ENCODE assay signal across 14 mouse cellular contexts in the genomic region with DNA sequence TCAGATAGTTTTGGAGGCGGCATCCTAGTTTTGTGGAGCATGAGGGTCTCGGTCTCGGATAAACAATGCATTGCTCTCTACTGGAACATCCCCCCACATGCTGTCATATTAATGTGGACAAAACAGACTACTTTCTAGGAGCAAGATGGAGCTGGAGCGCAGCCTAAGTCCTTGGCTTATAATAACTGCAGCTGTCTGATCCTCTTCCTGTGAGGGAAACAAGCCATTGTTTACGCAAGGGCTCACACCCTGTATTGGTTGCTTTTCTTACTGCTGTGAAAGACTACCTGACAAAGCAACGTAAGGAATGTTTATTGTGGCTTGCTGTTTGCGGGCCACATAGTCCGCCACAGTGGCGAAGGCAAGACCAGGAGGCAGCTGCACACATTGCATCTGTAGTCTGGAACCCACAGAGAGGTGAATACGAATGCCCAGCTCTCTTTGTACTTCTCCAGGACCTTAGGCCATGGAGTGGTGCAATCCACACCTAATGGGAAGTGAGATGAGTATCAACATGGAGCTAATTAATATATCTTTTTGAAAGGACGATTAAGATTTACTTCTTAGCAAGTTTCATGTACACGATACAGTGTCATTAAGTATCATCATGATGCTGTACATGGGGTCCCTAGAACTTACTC. TPM values are rescaled to one million over a fixed set of nuclear protein-coding genes. Genes with fewer than 3 reads are reported as not detected.
DNase-seq lines count a peak whose midpoint lies in the region; ATAC-seq and TF ChIP-seq lines count a peak whose summit lies in the region.
"Had no signal": no experiment of that assay in that cellular context is flagged by ENCODE, and none has a peak within 500 bp of the region (broad histone marks: within the 10 kb centered on the region; RNA-seq: fewer than 3 reads in every experiment).

No protein-coding gene starts in this region.

- no peak for TF ChIP-seq CTCF in kidney, postnatal 0 days (IDR thresholded peaks at IDR 0.05; ENCODE audit: low read depth)

- no peaks in the 10 kb centered on the region for H3K36me3 ChIP-seq in forebrain, embryonic 11.5 days (ENCODE audit: control insufficient read depth, insufficient read depth, low read length)
- no peaks in the 10 kb centered on the region for H3K36me3 ChIP-seq in forebrain, embryonic 12.5 days (replicated peaks)
- H3K36me3 ChIP-seq in kidney, postnatal 0 days (ENCODE audit: insufficient read depth, low read length): no peaks in the 10 kb centered on the region
- H3K36me3 ChIP-seq: hindbrain, embryonic 10.5 days; midbrain, embryonic 13.5 days had no signal

- ATAC-seq in forebrain, embryonic 11.5 days (replicated peaks; ENCODE audit: low FRiP score): no peak; the same call in 1 of the 2 replicates
- no peak for ATAC-seq in forebrain, embryonic 12.5 days (ENCODE audit: low FRiP score)
- ATAC-seq in kidney, postnatal 0 days (replicated peaks; ENCODE audit: low FRiP score, low read depth): no peak
- ATAC-seq: midbrain, embryonic 13.5 days had no signal

- no peak overlapping the region for H3K4me3 ChIP-seq in forebrain, embryonic 11.5 days (ENCODE audit: low read depth, low read length)
- no peak overlapping the region for H3K4me3 ChIP-seq in forebrain, embryonic 12.5 days (replicated peaks)
- no peak overlapping the region for H3K4me3 ChIP-seq in kidney, postnatal 0 days (replicated peaks; ENCODE audit: low read depth, low read length)
- H3K4me3 ChIP-seq: erythroblast, embryonic 14.5 days; hindbrain, embryonic 10.5 days; midbrain, embryonic 13.5 days had no signal

- H3K9me3 ChIP-seq in forebrain, embryonic 11.5 days (ENCODE audit: control insufficient read depth, low read length): no peaks in the 10 kb centered on the region
- H3K9me3 ChIP-seq in forebrain, embryonic 12.5 days: no peaks in the 10 kb centered on the region
- H3K9me3 ChIP-seq in kidney, postnatal 0 days (replicated peaks; ENCODE audit: low read length): no peaks in the 10 kb centered on the region
- H3K9me3 ChIP-seq: hindbrain, embryonic 10.5 days; midbrain, embryonic 13.5 days had no signal

- no peak overlapping the region for H3K9ac ChIP-seq in forebrain, embryonic 11.5 days (ENCODE audit: low read length)
- no peak overlapping the region for H3K9ac ChIP-seq in forebrain, embryonic 12.5 days
- no peak overlapping the region for H3K9ac ChIP-seq in kidney, postnatal 0 days (ENCODE audit: low read depth, low read length)
- H3K9ac ChIP-seq: midbrain, embryonic 13.5 days had no signal

- H3K27me3 ChIP-seq in forebrain, embryonic 11.5 days (ENCODE audit: control insufficient read depth, insufficient read depth, low read length): no peaks in the 10 kb centered on the region
- 0 out of 2 replicates have a peak, but pooled peaks cover 4% of the 10 kb centered on the region for H3K27me3 ChIP-seq in forebrain, embryonic 12.5 days
- no peaks in the 10 kb centered on the region for H3K27me3 ChIP-seq in kidney, postnatal 0 days (ENCODE audit: insufficient read depth, low read length)
- H3K27me3 ChIP-seq: midbrain, embryonic 13.5 days had no signal

- intact Hi-C loops in heart, postnatal 14 days (cut with DNase I): loop anchor here (2.0 kb wide), 1 partner anchor 15 kb away; no protein-coding TSS in a partner anchor

- DNase-seq in forebrain, embryonic 11.5 days (ENCODE audit: low spot score): peak; percentile 23
- DNase-seq in kidney, postnatal 0 days (ENCODE audit: low spot score): peak; percentile 40
- no peak for DNase-seq in kidney, adult 9 months
- DNase-seq in R1 (ENCODE audit: low read depth, low spot score): peak; percentile 43
- DNase-seq in heart, postnatal 14 days: peak; percentile 33
- DNase-seq in yolk sac, embryonic 10.5 days (ENCODE audit: low spot score): no peak
- DNase-seq in thymus, postnatal 36 days: no peak
- DNase-seq: adrenal gland, postnatal 36 days; layer of hippocampus, postnatal 36 days; spleen, adult 18-20 months had no signal

- H3K4me2 ChIP-seq in forebrain, embryonic 11.5 days (ENCODE audit: low read depth, low read length, severe bottlenecking): no peak overlapping the region
- H3K4me2 ChIP-seq in forebrain, embryonic 12.5 days: no peak overlapping the region
- H3K4me2 ChIP-seq in kidney, postnatal 0 days (ENCODE audit: low read length): no peak overlapping the region
- H3K4me2 ChIP-seq: midbrain, embryonic 13.5 days had no signal

- H3K27ac ChIP-seq in forebrain, embryonic 11.5 days (ENCODE audit: low read depth, low read length): no peak overlapping the region
- no peak overlapping the region for H3K27ac ChIP-seq in forebrain, embryonic 12.5 days
- H3K27ac ChIP-seq in kidney, postnatal 0 days: peak overlapping the region; percentile 48; the same call in 1 of the 2 replicates
- H3K27ac ChIP-seq: hindbrain, embryonic 10.5 days; midbrain, embryonic 13.5 days had no signal

- H3K4me1 ChIP-seq in forebrain, embryonic 11.5 days (replicated peaks; ENCODE audit: control insufficient read depth, insufficient read depth, low read length): no peaks in the 10 kb centered on the region
- no peaks in the 10 kb centered on the region; the same call in 1 of the 2 replicates for H3K4me1 ChIP-seq in forebrain, embryonic 12.5 days
- H3K4me1 ChIP-seq in kidney, postnatal 0 days (replicated peaks; ENCODE audit: insufficient read depth, low read length): no peaks in the 10 kb centered on the region
- H3K4me1 ChIP-seq: hindbrain, embryonic 10.5 days; midbrain, embryonic 13.5 days had no signal

- 88% methylated on average over 12 of the region's 12 CpGs for WGBS in forebrain, embryonic 11.5 days
- 85% methylated on average over 12 of the region's 12 CpGs for WGBS in forebrain, embryonic 12.5 days
- 72% methylated on average over 12 of the region's 12 CpGs for WGBS in kidney, postnatal 0 days

RNA-seq across cellular contexts. Expression of a gene that starts 17.5 kb away (rescaled TPM):
- polyA plus RNA-seq in forebrain, embryonic 11.5 days (2014; fragmentation: Nextera tagmentation; extraction: Ambion mirVana): 8.5 and 9.7 TPM in 2 replicates
- polyA plus RNA-seq in forebrain, embryonic 12.5 days (2016; fragmentation: Nextera tagmentation; extraction: Ambion mirVana): 12.1 and 13.1 TPM in 2 replicates
- polyA plus RNA-seq in kidney, postnatal 0 days (2015; fragmentation: Nextera tagmentation; extraction: Ambion mirVana): 0.37 and 0.45 TPM in 2 replicates
- total RNA-seq in heart, postnatal 14 days (2021): 1 to 10 TPM; 2.8 to 3.8 TPM
- polyA plus RNA-seq: erythroblast, embryonic 14.5 days had no signal

Comparison
In these comparisons a context has a peak if more than half of its experiments do, and no peak if none do; other contexts are left out.
1. DNase-seq: peak in forebrain, embryonic 11.5 days (single experiment), kidney, postnatal 0 days (single experiment), R1 (single experiment) and heart, postnatal 14 days (2 of 2); none in kidney, adult 9 months (single experiment), yolk sac, embryonic 10.5 days (single experiment) and thymus, postnatal 36 days (0 of 2).